Mouse (Mus musculus): ENCODE data around the gene Ccdc13. TPM values are rescaled to one million over a fixed set of nuclear protein-coding genes. Genes with fewer than 3 reads are reported as not detected.

The Ccdc13 gene
- total and polyA plus RNA-seq, 3 experiments: not detected

- H3K4me1 ChIP-seq (ENCODE audit: control insufficient read depth in 1 of 2, insufficient read depth in 2 of 2, low read length in 2 of 2): no peaks in the 10 kb centered on the region
- H3K27ac ChIP-seq (ENCODE audit: control insufficient read depth, low read depth, low read length): no peak overlapping the region
- no peak for TF ChIP-seq NRF1 (IDR thresholded peaks at IDR 0.05; ENCODE audit: insufficient read depth, low read depth, low read length, poor library complexity, severe bottlenecking)
- no peak for TF ChIP-seq ZC3H11A (IDR thresholded peaks at IDR 0.05; ENCODE audit: low read depth, low read length)
- no peak for TF ChIP-seq MXI1 (IDR thresholded peaks at IDR 0.05; ENCODE audit: low read depth, low read length)
- TF ChIP-seq CHD1 (IDR thresholded peaks at IDR 0.05; ENCODE audit: low read depth, low read length): no peak
- no peak for TF ChIP-seq USF1 (IDR thresholded peaks at IDR 0.05; ENCODE audit: low read depth, low read length)
- TF ChIP-seq KAT2A (conservative IDR thresholded peaks at IDR 0.05; ENCODE audit: low read depth, low read length): no peak
- TF ChIP-seq MAX (IDR thresholded peaks at IDR 0.05; ENCODE audit: low read length): no peak
- no peak for TF ChIP-seq TAL1 (IDR thresholded peaks at IDR 0.05; ENCODE audit: low read length)
- TF ChIP-seq TCF12 (IDR thresholded peaks at IDR 0.05; ENCODE audit: low read depth, low read length): no peak
- no peak for TF ChIP-seq RAD21 (IDR thresholded peaks at IDR 0.05; ENCODE audit: low read depth, low read length)
- H3K9me3 ChIP-seq (replicated peaks; ENCODE audit: insufficient read depth, low read length): no peaks in the 10 kb centered on the region
- DNase-seq (ENCODE audit: low read depth, low spot score): no peak
- no peaks in the 10 kb centered on the region for H3K79me2 ChIP-seq (ENCODE audit: control insufficient read depth, insufficient read depth, low read length, poor library complexity)
- no peaks in the 10 kb centered on the region for H3K36me3 ChIP-seq (ENCODE audit: control insufficient read depth in 1 of 2, insufficient read depth in 2 of 2, low read length in 2 of 2)
- H3K9ac ChIP-seq (ENCODE audit: control insufficient read depth, low read depth, low read length, poor library complexity, severe bottlenecking): no peak overlapping the region
- H3K27me3 ChIP-seq (ENCODE audit: control insufficient read depth in 1 of 2, insufficient read depth in 2 of 2, low read length in 2 of 2): no peaks in the 10 kb centered on the region
- H3K4me3 ChIP-seq (ENCODE audit: control insufficient read depth in 1 of 2, insufficient read depth in 1 of 2, low read depth in 2 of 2, low read length in 2 of 2): no peak overlapping the region
These were observed 1.3 kb downstream of the Ccdc13 start for GRCm38 (mm10) chr9:121838008-121838407.

DNA sequence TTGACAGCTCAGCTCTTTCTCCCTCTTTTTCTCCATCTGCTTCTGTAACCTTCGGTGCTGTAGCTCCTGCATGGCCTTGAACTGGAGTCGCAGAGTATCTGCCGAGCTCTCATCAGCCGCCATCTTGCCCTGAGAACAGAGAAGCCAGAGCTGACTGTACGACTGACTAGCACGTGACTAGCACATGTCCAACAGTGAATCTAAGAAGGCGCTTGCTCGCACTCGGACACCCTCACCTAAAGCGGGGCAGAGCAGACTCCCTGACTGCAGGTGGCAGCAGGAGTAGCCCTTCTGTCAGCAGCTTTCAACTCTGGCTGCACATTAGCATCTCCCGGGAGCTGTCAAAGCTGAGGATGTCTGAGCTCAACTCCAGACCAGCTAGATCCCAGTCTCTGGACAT is 5.4 kb downstream of the Ccdc13 start:
- Histone ChIP-seq H3K4me1 (ENCODE audit: control insufficient read depth in 1 of 2, insufficient read depth in 2 of 2, low read length in 2 of 2) (no peaks in the 10 kb centered on the region), H3K4me3 (ENCODE audit: control insufficient read depth in 1 of 2, insufficient read depth in 1 of 2, low read depth in 2 of 2, low read length in 2 of 2) (no peak overlapping the region), H3K79me2 (ENCODE audit: control insufficient read depth, insufficient read depth, low read length, poor library complexity) (no peaks in the 10 kb centered on the region), H3K27ac (ENCODE audit: control insufficient read depth, low read depth, low read length) (no peak overlapping the region), H3K27me3 (ENCODE audit: control insufficient read depth in 1 of 2, insufficient read depth in 2 of 2, low read length in 2 of 2) (no peaks in the 10 kb centered on the region), H3K36me3 (ENCODE audit: control insufficient read depth in 1 of 2, insufficient read depth in 2 of 2, low read length in 2 of 2) (no peaks in the 10 kb centered on the region), H3K9ac (ENCODE audit: control insufficient read depth, low read depth, low read length, poor library complexity, severe bottlenecking) (no peak overlapping the region), H3K9me3 (replicated peaks; ENCODE audit: insufficient read depth, low read length) (no peaks in the 10 kb centered on the region)
- no peak for DNase-seq (ENCODE audit: low read depth, low spot score)
- TF ChIP-seq ZC3H11A (IDR thresholded peaks at IDR 0.05; ENCODE audit: low read depth, low read length) (no peak), ZMIZ1 (IDR thresholded peaks at IDR 0.05; ENCODE audit: low read depth, low read length) (no peak), SMC3 (IDR thresholded peaks at IDR 0.05; ENCODE audit: low read depth, low read length) (no peak)

DNA sequence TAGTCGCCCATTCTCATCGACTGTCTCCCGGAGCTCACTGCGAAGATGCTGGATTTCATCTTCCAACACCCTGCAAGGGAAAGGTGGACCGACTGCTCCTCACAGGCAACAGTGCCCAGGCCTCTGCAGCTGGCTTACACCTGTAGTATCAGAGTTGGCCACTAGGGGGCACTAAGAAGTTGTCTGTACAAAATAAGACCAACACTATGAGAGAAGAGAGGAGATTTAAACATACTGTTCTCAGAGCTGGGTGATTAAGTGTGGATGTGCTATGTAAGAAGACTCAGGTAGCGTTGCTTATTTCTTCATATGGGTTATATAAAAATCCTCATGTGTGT is 8.3 kb downstream of the Ccdc13 start:
- no peaks in the 10 kb centered on the region for H3K79me2 ChIP-seq (ENCODE audit: control insufficient read depth, insufficient read depth, low read length, poor library complexity)
- TF ChIP-seq TAL1 (IDR thresholded peaks at IDR 0.05; ENCODE audit: low read length) (no peak), TBP (IDR thresholded peaks at IDR 0.05; ENCODE audit: low read depth, low read length) (no peak), USF1 (IDR thresholded peaks at IDR 0.05; ENCODE audit: low read depth, low read length) (no peak), MYB (IDR thresholded peaks at IDR 0.05; ENCODE audit: low read depth, low read length) (no peak), MXI1 (IDR thresholded peaks at IDR 0.05; ENCODE audit: low read depth, low read length) (no peak), NELFE (IDR thresholded peaks at IDR 0.05; ENCODE audit: low read depth, low read length) (no peak), TCF12 (IDR thresholded peaks at IDR 0.05; ENCODE audit: low read depth, low read length) (no peak), POLR2A (IDR thresholded peaks at IDR 0.05; ENCODE audit: control insufficient read depth in 1 of 2, insufficient read depth in 1 of 2, low read depth in 1 of 2, low read length in 2 of 2, poor library complexity in 1 of 2) (no peak), MAFK (IDR thresholded peaks at IDR 0.05; ENCODE audit: borderline replicate concordance, low read depth, low read length) (no peak), ZC3H11A (IDR thresholded peaks at IDR 0.05; ENCODE audit: low read depth, low read length) (peak; percentile 55), ELF1 (IDR thresholded peaks at IDR 0.05; ENCODE audit: low read depth, low read length) (no peak), HCFC1 (IDR thresholded peaks at IDR 0.05; ENCODE audit: low read depth, low read length) (no peak), RAD21 (IDR thresholded peaks at IDR 0.05; ENCODE audit: low read depth, low read length) (peak; percentile 72), UBTF (IDR thresholded peaks at IDR 0.05; ENCODE audit: borderline replicate concordance, insufficient read depth, low read depth, low read length) (no peak), GABPA (IDR thresholded peaks at IDR 0.05; ENCODE audit: low read depth, low read length) (no peak), CHD2 (IDR thresholded peaks at IDR 0.05; ENCODE audit: low read length) (no peak), MAZ (IDR thresholded peaks at IDR 0.05; ENCODE audit: low read depth, low read length) (no peak), JUND (IDR thresholded peaks at IDR 0.05; ENCODE audit: low read depth, low read length) (no peak), ZKSCAN1 (IDR thresholded peaks at IDR 0.05; ENCODE audit: low read depth, low read length) (no peak), ETS1 (IDR thresholded peaks at IDR 0.05; ENCODE audit: low read depth, low read length) (no peak), NRF1 (IDR thresholded peaks at IDR 0.05; ENCODE audit: insufficient read depth, low read depth, low read length, poor library complexity, severe bottlenecking) (no peak), GATA1 (IDR thresholded peaks at IDR 0.05; ENCODE audit: low read depth, low read length) (no peak)

More for the DNA sequence above, 8.3 kb downstream of the Ccdc13 start:
- peak; percentile 72 for DNase-seq (ENCODE audit: low read depth, low spot score)
- no peaks in the 10 kb centered on the region for H3K27me3 ChIP-seq (ENCODE audit: control insufficient read depth in 1 of 2, insufficient read depth in 2 of 2, low read length in 2 of 2)
- H3K4me3 ChIP-seq (ENCODE audit: control insufficient read depth in 1 of 2, insufficient read depth in 1 of 2, low read depth in 2 of 2, low read length in 2 of 2): no peak overlapping the region
- no peak overlapping the region for H3K9ac ChIP-seq (ENCODE audit: control insufficient read depth, low read depth, low read length, poor library complexity, severe bottlenecking)
- H3K4me1 ChIP-seq (ENCODE audit: control insufficient read depth in 1 of 2, insufficient read depth in 2 of 2, low read length in 2 of 2): no peaks in the 10 kb centered on the region
- no peak overlapping the region for H3K27ac ChIP-seq (ENCODE audit: control insufficient read depth, low read depth, low read length)
- no peaks in the 10 kb centered on the region for H3K36me3 ChIP-seq (ENCODE audit: control insufficient read depth in 1 of 2, insufficient read depth in 2 of 2, low read length in 2 of 2)
- no peaks in the 10 kb centered on the region for H3K9me3 ChIP-seq (replicated peaks; ENCODE audit: insufficient read depth, low read length)
